Mouse (Mus musculus) ES-Bruce4 (cell line): ENCODE results near the gene Lrrc8c.

Experiments used
- CTCF ChIP-seq: IDR thresholded peaks from one replicate; pipeline ENCODE4 v1.8.1; 2011; ENCODE audit warnings: low read depth, low read length
- EP300 ChIP-seq: IDR thresholded peaks from 2 replicates; pipeline ENCODE4 v1.6.1; 2011; ENCODE audit warnings: low read depth, low read length; ENCODE audit not compliant: insufficient read depth
- POLR2A ChIP-seq: IDR thresholded peaks from one replicate; pipeline ENCODE4 v1.8.1; 2011; ENCODE audit warnings: low read length; ENCODE audit not compliant: insufficient read depth

GRCm38 (mm10) chr5:105636484-105637191 lies 117.5 kb downstream of the Lrrc8c start:
- TF ChIP-seq CTCF = no peak
- no peak for TF ChIP-seq POLR2A
- no peak for TF ChIP-seq EP300
